10 mouse cellular contexts compared by ENCODE assay signal in the genomic region with DNA sequence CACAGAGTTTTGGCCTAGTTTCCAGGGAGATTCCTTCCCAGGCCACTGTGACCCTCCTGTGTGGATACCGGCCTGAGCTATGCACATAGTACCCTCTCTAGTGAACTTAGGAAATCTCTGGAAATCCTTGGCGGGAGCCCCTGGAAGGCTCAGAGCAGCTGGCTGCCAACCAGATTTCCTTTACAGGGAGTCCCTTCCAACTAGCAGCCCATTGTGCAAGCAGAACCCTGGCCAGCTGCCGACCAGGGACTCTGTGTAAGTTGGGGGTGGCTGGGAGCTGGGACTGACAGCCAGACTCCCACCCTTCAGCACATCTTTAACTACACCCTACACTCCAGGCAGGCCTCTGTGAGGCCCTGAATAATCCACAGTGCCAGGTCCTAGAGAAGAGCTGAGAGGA.
A peak's percentile ranks its signal among the peaks of the same experiment; 100 is the strongest.
DNase-seq lines count a peak whose midpoint lies in the region; ATAC-seq and TF ChIP-seq lines count a peak whose summit lies in the region.
"Had no signal": no experiment of that assay in that cellular context is flagged by ENCODE, and none has a peak within 500 bp of the region (broad histone marks: within the 10 kb centered on the region; RNA-seq: fewer than 3 reads in every experiment).

No protein-coding gene starts in this region.

- no peaks in the 10 kb centered on the region for H3K9me3 ChIP-seq in hindbrain, embryonic 12.5 days (replicated peaks)
- no peaks in the 10 kb centered on the region for H3K9me3 ChIP-seq in hindbrain, embryonic 11.5 days (ENCODE audit: control insufficient read depth, low read length)
- H3K9me3 ChIP-seq in forebrain, embryonic 14.5 days (replicated peaks; ENCODE audit: control insufficient read depth, low read length) = no peaks in the 10 kb centered on the region
- no peaks in the 10 kb centered on the region for H3K9me3 ChIP-seq in heart, embryonic 13.5 days
- H3K9me3 ChIP-seq in stomach, postnatal 0 days (ENCODE audit: control insufficient read depth, low read length) = no peaks in the 10 kb centered on the region

- TF ChIP-seq CTCF in stomach, postnatal 0 days (IDR thresholded peaks at IDR 0.05; ENCODE audit: low read depth) = no peak

- no peak overlapping the region for H3K4me2 ChIP-seq in hindbrain, embryonic 12.5 days (replicated peaks)
- no peak overlapping the region for H3K4me2 ChIP-seq in hindbrain, embryonic 11.5 days (replicated peaks; ENCODE audit: low read depth, low read length)
- no peak overlapping the region for H3K4me2 ChIP-seq in forebrain, embryonic 14.5 days (ENCODE audit: low read length)
- H3K4me2 ChIP-seq in heart, embryonic 13.5 days = peak overlapping the region; percentile 27; the same call in 1 of the 2 replicates
- H3K4me2 ChIP-seq in stomach, postnatal 0 days (replicated peaks; ENCODE audit: low read depth) = no peak overlapping the region

- peak; percentile 46; the same call in 1 of the 2 replicates for ATAC-seq in hindbrain, embryonic 12.5 days (ENCODE audit: low FRiP score)
- no peak for ATAC-seq in hindbrain, embryonic 11.5 days (ENCODE audit: low FRiP score)
- peak; percentile 92 for ATAC-seq in forebrain, embryonic 14.5 days
- peak; percentile 72 for ATAC-seq in heart, embryonic 13.5 days (ENCODE audit: extremely low read depth, insufficient number of reproducible peaks, low FRiP score, low TSS enrichment)
- ATAC-seq in stomach, postnatal 0 days (ENCODE audit: low FRiP score, low TSS enrichment) = peak; percentile 38; the same call in 1 of the 2 replicates

- 0 out of 2 replicates have a peak overlapping the region, but pooled peaks have one; percentile 7 for H3K27ac ChIP-seq in hindbrain, embryonic 12.5 days
- H3K27ac ChIP-seq in hindbrain, embryonic 11.5 days (ENCODE audit: low read depth, low read length) = no peak overlapping the region
- peak overlapping the region; percentile 29; the same call in 1 of the 2 replicates for H3K27ac ChIP-seq in forebrain, embryonic 14.5 days (ENCODE audit: low read depth, low read length)
- peak overlapping the region; percentile 92 for H3K27ac ChIP-seq in heart, embryonic 13.5 days (replicated peaks)
- H3K27ac ChIP-seq in stomach, postnatal 0 days (replicated peaks) = no peak overlapping the region
- H3K27ac ChIP-seq: macrophage had no signal

- WGBS in hindbrain, embryonic 12.5 days = 57% methylated on average over 3 of the region's 3 CpGs
- 51% methylated on average over 3 of the region's 3 CpGs for WGBS in hindbrain, embryonic 11.5 days
- 22% methylated on average over 3 of the region's 3 CpGs for WGBS in forebrain, embryonic 14.5 days
- 8% methylated on average over 3 of the region's 3 CpGs for WGBS in heart, embryonic 13.5 days
- WGBS in stomach, postnatal 0 days = 20% methylated on average over 3 of the region's 3 CpGs

- no peaks in the 10 kb centered on the region for H3K27me3 ChIP-seq in hindbrain, embryonic 12.5 days
- no peaks in the 10 kb centered on the region for H3K27me3 ChIP-seq in hindbrain, embryonic 11.5 days (ENCODE audit: control insufficient read depth, insufficient read depth, low read length)
- H3K27me3 ChIP-seq in forebrain, embryonic 14.5 days (replicated peaks; ENCODE audit: control insufficient read depth, insufficient read depth, low read length) = no peaks in the 10 kb centered on the region
- no peaks in the 10 kb centered on the region for H3K27me3 ChIP-seq in heart, embryonic 13.5 days (replicated peaks)
- no peaks in the 10 kb centered on the region for H3K27me3 ChIP-seq in stomach, postnatal 0 days (ENCODE audit: control insufficient read depth, insufficient read depth, low read length)
- H3K27me3 ChIP-seq: CH12.LX had no signal

- no peaks in the 10 kb centered on the region for H3K36me3 ChIP-seq in hindbrain, embryonic 12.5 days
- H3K36me3 ChIP-seq in hindbrain, embryonic 11.5 days (ENCODE audit: control insufficient read depth, insufficient read depth, low read length) = no peaks in the 10 kb centered on the region
- no peaks in the 10 kb centered on the region for H3K36me3 ChIP-seq in forebrain, embryonic 14.5 days (ENCODE audit: control insufficient read depth, insufficient read depth, low read length)
- H3K36me3 ChIP-seq in heart, embryonic 13.5 days = no peaks in the 10 kb centered on the region
- H3K36me3 ChIP-seq in stomach, postnatal 0 days (ENCODE audit: control insufficient read depth, insufficient read depth, low read length) = no peaks in the 10 kb centered on the region

- no peak for TF ChIP-seq EP300 in stomach, postnatal 0 days (optimal IDR thresholded peaks at IDR 0.05)

- H3K9ac ChIP-seq in hindbrain, embryonic 12.5 days = no peak overlapping the region
- no peak overlapping the region for H3K9ac ChIP-seq in hindbrain, embryonic 11.5 days (ENCODE audit: low read depth, low read length)
- no peak overlapping the region for H3K9ac ChIP-seq in forebrain, embryonic 14.5 days (ENCODE audit: low read length)
- peak overlapping the region; percentile 44 for H3K9ac ChIP-seq in heart, embryonic 13.5 days
- H3K9ac ChIP-seq in stomach, postnatal 0 days (ENCODE audit: low read length) = no peak overlapping the region

- no peak overlapping the region for H3K4me3 ChIP-seq in hindbrain, embryonic 12.5 days
- no peak overlapping the region for H3K4me3 ChIP-seq in hindbrain, embryonic 11.5 days (ENCODE audit: low read depth, low read length)
- no peak overlapping the region for H3K4me3 ChIP-seq in forebrain, embryonic 14.5 days (ENCODE audit: low read depth, low read length)
- no peak overlapping the region for H3K4me3 ChIP-seq in heart, embryonic 13.5 days
- no peak overlapping the region for H3K4me3 ChIP-seq in stomach, postnatal 0 days (ENCODE audit: low read depth, low read length)

- DNase-seq in hindbrain, embryonic 11.5 days (ENCODE audit: low spot score) = no peak
- peak; percentile 93 for DNase-seq in forebrain, embryonic 14.5 days (ENCODE audit: low spot score)
- peak; percentile 19 to 63 for DNase-seq in layer of hippocampus, adult 18-20 months (ENCODE audit: low spot score in 2 of 2)
- DNase-seq in lung, postnatal 25 days (ENCODE audit: low spot score) = peak; percentile 66
- DNase-seq in stomach, postnatal 0 days (ENCODE audit: low spot score) = peak; percentile 64
- no peak for DNase-seq in embryo, embryonic 10.5 days (ENCODE audit: low spot score)

- peaks cover 6% of the 10 kb centered on the region for H3K4me1 ChIP-seq in hindbrain, embryonic 12.5 days
- H3K4me1 ChIP-seq in hindbrain, embryonic 11.5 days (replicated peaks; ENCODE audit: control insufficient read depth, insufficient read depth, low read length) = no peaks in the 10 kb centered on the region
- H3K4me1 ChIP-seq in forebrain, embryonic 14.5 days (ENCODE audit: control insufficient read depth, insufficient read depth, low read length) = peaks cover 11% of the 10 kb centered on the region
- H3K4me1 ChIP-seq in heart, embryonic 13.5 days = peaks cover 58% of the 10 kb centered on the region
- no peaks in the 10 kb centered on the region for H3K4me1 ChIP-seq in stomach, postnatal 0 days (replicated peaks; ENCODE audit: control insufficient read depth, insufficient read depth)

Comparison
In these comparisons a context has a peak if more than half of its experiments do, and no peak if none do; other contexts are left out.
1. H3K27ac ChIP-seq: peak in hindbrain, embryonic 12.5 days (single experiment), forebrain, embryonic 14.5 days (single experiment) and heart, embryonic 13.5 days (single experiment); none in hindbrain, embryonic 11.5 days (single experiment) and stomach, postnatal 0 days (single experiment).
2. DNase-seq: peak in forebrain, embryonic 14.5 days (single experiment), layer of hippocampus, adult 18-20 months (2 of 2), lung, postnatal 25 days (single experiment) and stomach, postnatal 0 days (single experiment); none in hindbrain, embryonic 11.5 days (single experiment) and embryo, embryonic 10.5 days (single experiment).